Mouse (Mus musculus) testis, postnatal 14 days (tissue): ENCODE measurements around the gene Gm47995.

ENCODE experiments used
- DNase-seq: peaks from one replicate; pipeline ENCODE4 v3.0.0; 2021; ENCODE audit warnings: low spot score

Gene Gm47995

GRCm38 (mm10) chr1:151232346-151232745, 34.1 kb downstream of the Gm47995 start:
- no peak for DNase-seq

GRCm38 (mm10) chr1:151233756-151234155, 35.5 kb downstream of the Gm47995 start:
- no peak for DNase-seq

GRCm38 (mm10) chr1:151235574-151235973, 37.3 kb downstream of the Gm47995 start:
- no peak for DNase-seq

- DNase-seq = no peak
Measured at GRCm38 (mm10) chr1:151236141-151236930, 38.1 kb downstream of the Gm47995 start.

- DNase-seq = no peak
Measured at GRCm38 (mm10) chr1:151237780-151238179, 39.5 kb downstream of the Gm47995 start.

- no peak for DNase-seq
Measured at GRCm38 (mm10) chr1:151243332-151243731, 45.1 kb downstream of the Gm47995 start.

- no peak for DNase-seq
Measured at GRCm38 (mm10) chr1:151244013-151244412, 45.8 kb downstream of the Gm47995 start.

GRCm38 (mm10) chr1:151244761-151245160, 46.5 kb downstream of the Gm47995 start:
- DNase-seq = no peak

- DNase-seq = no peak
Measured at GRCm38 (mm10) chr1:151245165-151245564, 46.9 kb downstream of the Gm47995 start.

- DNase-seq = no peak
Measured at GRCm38 (mm10) chr1:151245846-151246245, 47.6 kb downstream of the Gm47995 start.
